ENCODE assay signal across 9 mouse cellular contexts in the genomic region with DNA sequence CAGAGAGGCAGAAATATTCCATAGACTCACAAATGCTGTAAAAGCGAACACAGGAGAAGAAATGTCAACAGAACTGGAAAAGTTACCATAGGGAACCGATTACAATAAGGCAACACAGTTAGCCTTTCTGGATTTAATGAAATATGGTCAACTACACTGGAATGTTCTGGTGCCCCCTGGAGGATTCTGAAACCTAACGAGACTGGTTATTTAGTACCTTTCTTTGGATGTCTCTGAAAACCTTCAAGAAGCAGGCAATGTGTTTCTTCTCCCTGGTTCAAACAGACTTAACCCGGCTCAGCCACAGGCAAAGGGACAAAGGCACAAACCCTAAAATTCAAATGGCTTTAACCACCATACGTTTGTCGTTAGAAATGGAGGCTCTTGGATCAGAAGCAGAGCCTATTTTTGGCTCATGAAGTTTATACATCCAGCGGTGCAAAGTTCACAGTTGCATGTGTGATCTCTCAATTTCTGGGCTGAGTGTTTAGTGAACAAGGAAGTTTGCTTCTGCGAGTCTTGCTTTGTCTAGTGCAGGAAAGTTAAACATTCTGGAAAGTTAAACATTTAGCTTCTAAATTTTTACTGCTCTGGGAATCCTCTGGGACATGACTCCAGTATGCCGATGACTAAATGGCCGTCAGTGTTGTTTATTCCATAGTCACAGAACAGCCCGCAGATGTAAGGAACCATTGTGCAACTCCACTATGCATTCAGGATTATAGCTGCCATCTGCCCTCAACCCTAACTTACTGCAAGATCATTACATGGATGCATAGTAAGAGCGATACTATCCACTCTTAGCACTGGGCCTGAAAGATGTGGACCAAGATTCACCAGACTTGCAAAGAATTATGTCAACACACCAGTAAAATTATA.
DNase-seq lines count a peak whose midpoint lies in the region; ATAC-seq and TF ChIP-seq lines count a peak whose summit lies in the region.
"Had no signal": no experiment of that assay in that cellular context is flagged by ENCODE, and none has a peak within 500 bp of the region (broad histone marks: within the 10 kb centered on the region; RNA-seq: fewer than 3 reads in every experiment).

No protein-coding gene starts in this region.

- DNase-seq in layer of hippocampus, adult 11-12 months (ENCODE audit: low spot score): peak; percentile 49
- no peak for DNase-seq in layer of hippocampus, adult 8-10 months (ENCODE audit: low spot score in 2 of 2)
- DNase-seq in CH12.LX (ENCODE audit: extremely low read depth): peak; percentile 41
- DNase-seq in embryo, embryonic 11 days: peak; percentile 64
- DNase-seq in intestine, embryonic 14.5 days (ENCODE audit: low spot score): peak; percentile 61
- peak; percentile 83 for DNase-seq in limb, embryonic 14.5 days (ENCODE audit: low spot score)
- DNase-seq in Muller cell, postnatal 12 days (ENCODE audit: inconsistent ontology term): no peak

- WGBS in intestine, embryonic 14.5 days: 18% methylated on average over 12 of the region's 12 CpGs
- WGBS in limb, embryonic 14.5 days: 29% methylated on average over 12 of the region's 12 CpGs
- WGBS in stomach, embryonic 15.5 days: 25% methylated on average over 12 of the region's 12 CpGs

- no peak overlapping the region for H3K9ac ChIP-seq in CH12.LX (ENCODE audit: insufficient read depth, low read depth)
- no peak overlapping the region for H3K9ac ChIP-seq in intestine, embryonic 14.5 days (ENCODE audit: low read length)
- no peak overlapping the region for H3K9ac ChIP-seq in limb, embryonic 14.5 days (ENCODE audit: low read depth, low read length, severe bottlenecking)
- H3K9ac ChIP-seq in stomach, embryonic 15.5 days: no peak overlapping the region
- H3K9ac ChIP-seq: neural tube, embryonic 12.5 days had no signal

- TF ChIP-seq POLR2A in CH12.LX (IDR thresholded peaks at IDR 0.05; ENCODE audit: low read depth, low read length): no peak
- TF ChIP-seq POLR2A in limb, embryonic 14.5 days (IDR thresholded peaks at IDR 0.05; ENCODE audit: borderline replicate concordance, extremely low read depth, insufficient read depth, insufficient read length): no peak

- in situ Hi-C loops in CH12.LX (cut with MboI; ENCODE audit: low pct_ligation_motif_present, low pct_unique_long_range_greater_than_20kb, low sequenced_read_pairs): loop anchor here (10.0 to 25.0 kb wide), 2 partner anchors 50 to 408 kb away; no protein-coding TSS in a partner anchor

- dilution Hi-C loops in CH12.LX (cut with MboI; ENCODE audit: extremely low pct_ligation_motif_present, extremely low pct_unique_long_range_greater_than_20kb, low sequenced_read_pairs): no loop called here

- peaks cover 11 to 28% of the 10 kb centered on the region in 2 experiments; a peak in 3 of 4 replicates for H3K4me1 ChIP-seq in CH12.LX (ENCODE audit: control insufficient read depth in 1 of 2, insufficient read depth in 2 of 2)
- peaks cover 18% of the 10 kb centered on the region for H3K4me1 ChIP-seq in intestine, embryonic 14.5 days (replicated peaks; ENCODE audit: control insufficient read depth, insufficient read depth, low read length)
- H3K4me1 ChIP-seq in limb, embryonic 14.5 days (ENCODE audit: control insufficient read depth, insufficient read depth, low read length): peaks cover 22% of the 10 kb centered on the region
- peaks cover 11% of the 10 kb centered on the region; the same call in 1 of the 2 replicates for H3K4me1 ChIP-seq in stomach, embryonic 15.5 days

- H3K27ac ChIP-seq in CH12.LX (ENCODE audit: insufficient read depth, low read depth): no peak overlapping the region
- peak overlapping the region; percentile 94 for H3K27ac ChIP-seq in intestine, embryonic 14.5 days (ENCODE audit: low read depth)
- peak overlapping the region; percentile 77 for H3K27ac ChIP-seq in limb, embryonic 14.5 days (replicated peaks; ENCODE audit: low read depth, low read length)
- H3K27ac ChIP-seq in stomach, embryonic 15.5 days: peak overlapping the region; percentile 83
- H3K27ac ChIP-seq: neural tube, embryonic 12.5 days had no signal

- TF ChIP-seq EP300 in CH12.LX (IDR thresholded peaks at IDR 0.05; ENCODE audit: low read length): 0 out of 2 replicates have a peak, but pooled peaks have one; percentile 32

- no peaks in the 10 kb centered on the region for H3K79me2 ChIP-seq in CH12.LX (replicated peaks; ENCODE audit: control insufficient read depth, extremely low read depth, insufficient read depth, poor library complexity, severe bottlenecking)

- H3K4me3 ChIP-seq in CH12.LX (replicated peaks in 1 of 3; ENCODE audit: low read depth in 2 of 3, low read length in 2 of 3, poor library complexity in 1 of 3): no peak overlapping the region
- no peak overlapping the region for H3K4me3 ChIP-seq in intestine, embryonic 14.5 days (ENCODE audit: low read depth, low read length)
- H3K4me3 ChIP-seq in limb, embryonic 14.5 days (replicated peaks; ENCODE audit: low read length): no peak overlapping the region
- no peak overlapping the region for H3K4me3 ChIP-seq in stomach, embryonic 15.5 days (replicated peaks)
- H3K4me3 ChIP-seq: neural tube, embryonic 12.5 days had no signal

- H3K9me3 ChIP-seq in CH12.LX (replicated peaks; ENCODE audit: low read length): no peaks in the 10 kb centered on the region
- no peaks in the 10 kb centered on the region for H3K9me3 ChIP-seq in intestine, embryonic 14.5 days (ENCODE audit: control insufficient read depth, low read length)
- H3K9me3 ChIP-seq in limb, embryonic 14.5 days (ENCODE audit: control insufficient read depth, low read length): no peaks in the 10 kb centered on the region
- H3K9me3 ChIP-seq in stomach, embryonic 15.5 days: no peaks in the 10 kb centered on the region
- H3K9me3 ChIP-seq: neural tube, embryonic 12.5 days had no signal

- no peak overlapping the region for H3K4me2 ChIP-seq in CH12.LX (ENCODE audit: insufficient read depth, low read depth, poor library complexity, severe bottlenecking)
- 0 out of 2 replicates have a peak overlapping the region, but pooled peaks have one; percentile 4 for H3K4me2 ChIP-seq in intestine, embryonic 14.5 days (ENCODE audit: low read length)
- no peak overlapping the region for H3K4me2 ChIP-seq in limb, embryonic 14.5 days (replicated peaks; ENCODE audit: low read depth, low read length, severe bottlenecking)
- H3K4me2 ChIP-seq in stomach, embryonic 15.5 days: no peak overlapping the region
- H3K4me2 ChIP-seq: neural tube, embryonic 12.5 days had no signal

- TF ChIP-seq RAD21 in CH12.LX (IDR thresholded peaks at IDR 0.05; ENCODE audit: low read depth, low read length): peak; percentile 87

- no peaks in the 10 kb centered on the region for H3K27me3 ChIP-seq in CH12.LX (replicated peaks)
- H3K27me3 ChIP-seq in intestine, embryonic 14.5 days (replicated peaks; ENCODE audit: control insufficient read depth, insufficient read depth, low read length): no peaks in the 10 kb centered on the region
- H3K27me3 ChIP-seq in limb, embryonic 14.5 days (ENCODE audit: control insufficient read depth, insufficient read depth, low read length): no peaks in the 10 kb centered on the region
- H3K27me3 ChIP-seq in stomach, embryonic 15.5 days (replicated peaks): no peaks in the 10 kb centered on the region
- H3K27me3 ChIP-seq: neural tube, embryonic 12.5 days had no signal

- no peaks in the 10 kb centered on the region for H3K36me3 ChIP-seq in CH12.LX (replicated peaks in 1 of 2; ENCODE audit: control insufficient read depth in 1 of 2, insufficient read depth in 1 of 2, low read length in 1 of 2)
- no peaks in the 10 kb centered on the region for H3K36me3 ChIP-seq in intestine, embryonic 14.5 days (ENCODE audit: control insufficient read depth, insufficient read depth, low read length)
- H3K36me3 ChIP-seq in limb, embryonic 14.5 days (ENCODE audit: control insufficient read depth, insufficient read depth, low read length): no peaks in the 10 kb centered on the region
- H3K36me3 ChIP-seq in stomach, embryonic 15.5 days: no peaks in the 10 kb centered on the region
- H3K36me3 ChIP-seq: neural tube, embryonic 12.5 days had no signal

- TF ChIP-seq CTCF in CH12.LX (conservative IDR thresholded peaks at IDR 0.05 in 1 of 2, IDR thresholded peaks at IDR 0.05 in 1 of 2; ENCODE audit: low read depth in 2 of 2, low read length in 2 of 2): peak in 1 of 2 experiments; percentile 72; a peak in 2 of 4 replicates

- ATAC-seq in intestine, embryonic 14.5 days (replicated peaks; ENCODE audit: low FRiP score, low TSS enrichment, low read depth): peak; percentile 78
- ATAC-seq in limb, embryonic 14.5 days (ENCODE audit: low FRiP score, low read depth): peak; percentile 68
- ATAC-seq in stomach, embryonic 15.5 days (ENCODE audit: insufficient read depth, low FRiP score, low read depth): peak; percentile 81

TF ChIP-seq in CH12.LX, 34 proteins besides CTCF, POLR2A, EP300 and RAD21 (continues in another document):
- peak; percentile 30 for TF ChIP-seq JUND (conservative IDR thresholded peaks at IDR 0.05; ENCODE audit: low read depth, low read length)
- no peak for TF ChIP-seq MXI1 (IDR thresholded peaks at IDR 0.05; ENCODE audit: low read depth, low read length)
- TF ChIP-seq TCF12 (IDR thresholded peaks at IDR 0.05; ENCODE audit: low read depth, low read length): no peak
- no peak for TF ChIP-seq MAZ (IDR thresholded peaks at IDR 0.05; ENCODE audit: low read depth, low read length)
- TF ChIP-seq MYC (IDR thresholded peaks at IDR 0.05; ENCODE audit: low read depth, low read length): 0 out of 2 replicates have a peak, but pooled peaks have one; percentile 25
- TF ChIP-seq RCOR1 (conservative IDR thresholded peaks at IDR 0.05; ENCODE audit: low read depth, low read length): no peak
- TF ChIP-seq NRF1 (IDR thresholded peaks at IDR 0.05; ENCODE audit: low read depth, low read length): no peak
- TF ChIP-seq CHD2 (IDR thresholded peaks at IDR 0.05; ENCODE audit: low read length): no peak
- TF ChIP-seq MAX (IDR thresholded peaks at IDR 0.05; ENCODE audit: low read length): 0 out of 2 replicates have a peak, but pooled peaks have one; percentile 22
- TF ChIP-seq MEF2A (IDR thresholded peaks at IDR 0.05; ENCODE audit: borderline replicate concordance, low read depth, low read length): peak; percentile 37; the same call in 1 of the 2 replicates
- TF ChIP-seq SIN3A (IDR thresholded peaks at IDR 0.05; ENCODE audit: low read length): no peak
- TF ChIP-seq JUN (IDR thresholded peaks at IDR 0.05; ENCODE audit: insufficient read depth, low read depth, low read length): no peak
- TF ChIP-seq TBP (conservative IDR thresholded peaks at IDR 0.05; ENCODE audit: low read depth, low read length): no peak
- no peak for TF ChIP-seq CHD1 (IDR thresholded peaks at IDR 0.05; ENCODE audit: low read depth, low read length)
- no peak for TF ChIP-seq KAT2A (IDR thresholded peaks at IDR 0.05; ENCODE audit: insufficient replicate concordance, low read length)
- peak; percentile 61 for TF ChIP-seq ZC3H11A (IDR thresholded peaks at IDR 0.05; ENCODE audit: low read depth, low read length)
- TF ChIP-seq E2F4 (IDR thresholded peaks at IDR 0.05; ENCODE audit: insufficient replicate concordance, low read depth, low read length): 0 out of 2 replicates have a peak, but pooled peaks have one; percentile 30
- TF ChIP-seq SMC3 (IDR thresholded peaks at IDR 0.05; ENCODE audit: low read depth, low read length): peak; percentile 89
- TF ChIP-seq USF1 (IDR thresholded peaks at IDR 0.05; ENCODE audit: low read depth, low read length): no peak

Comparison
In these comparisons a context has a peak if more than half of its experiments do, and no peak if none do; other contexts are left out.
1. DNase-seq: peak in layer of hippocampus, adult 11-12 months (single experiment), CH12.LX (single experiment), embryo, embryonic 11 days (single experiment), intestine, embryonic 14.5 days (single experiment) and limb, embryonic 14.5 days (single experiment); none in layer of hippocampus, adult 8-10 months (0 of 2) and Muller cell, postnatal 12 days (single experiment).
2. Peak in every context shown above with its lines, with median percentiles within 50 percentile points of each other: ATAC-seq.